Mouse (Mus musculus) thymus, adult 2 months (tissue): Measurements from ENCODE around the gene Gm10198. TPM values are rescaled to one million over a fixed set of nuclear protein-coding genes. Genes with fewer than 3 reads are reported as not detected.

Experiments
- DNase-seq: peaks from one replicate; pipeline ENCODE4 v3.0.0; 2021
- H3K27ac ChIP-seq: fragments of 200-500 bp; 2 replicates; pipeline ENCODE4 v1.5.1; 2012; ENCODE audit warnings: low read length, control low read depth; ENCODE audit not compliant: control insufficient read depth, insufficient read depth
- H3K27me3 ChIP-seq: fragments of 200-500 bp; 2 replicates; pipeline ENCODE4 v1.6.1; 2012; ENCODE audit warnings: mild to moderate bottlenecking, low read length, moderate library complexity, mixed read lengths; ENCODE audit not compliant: control insufficient read depth, insufficient read depth
- H3K36me3 ChIP-seq: fragments of 200-500 bp; 2 replicates; pipeline ENCODE4 v1.6.1; 2012; ENCODE audit warnings: mild to moderate bottlenecking, low read length, moderate library complexity; ENCODE audit not compliant: control insufficient read depth, insufficient read depth
- H3K4me1 ChIP-seq: fragments of 200-500 bp; replicated peaks from 2 replicates; pipeline ENCODE4 v1.6.1; 2012; ENCODE audit warnings: low read length; ENCODE audit not compliant: control insufficient read depth, insufficient read depth
- H3K4me3 ChIP-seq: fragments of 200-500 bp; 2 replicates; pipeline ENCODE4 v1.5.1; 2012; ENCODE audit warnings: mild to moderate bottlenecking, low read length, control low read depth, moderate library complexity; ENCODE audit not compliant: control insufficient read depth, insufficient read depth
- CTCF ChIP-seq: fragments of 200-500 bp; IDR thresholded peaks from 2 replicates; pipeline ENCODE4 v1.5.1; 2012; ENCODE audit warnings: mild to moderate bottlenecking, control low read depth, low read length, moderate library complexity, borderline replicate concordance; ENCODE audit not compliant: control insufficient read depth, poor library complexity, insufficient read depth; ENCODE audit errors: extremely low read depth
- POLR2A ChIP-seq: fragments of 200-500 bp; IDR thresholded peaks from 2 replicates; pipeline ENCODE4 v1.6.1; 2012; ENCODE audit warnings: mild to moderate bottlenecking, low read length, control low read depth, moderate library complexity; ENCODE audit not compliant: control insufficient read depth, poor library complexity, insufficient read depth; ENCODE audit errors: extremely low read depth
- WGBS: fragments of 180-500 bp; shearing (Covaris S2); methylation state at CpG from one replicate; pipeline ENCODE4 v1.1.7; 2018; 5-methylcytosine and 5-hydroxymethylcytosine counted together
- polyA plus RNA-seq: library from polyadenylated mRNA; depleted of rRNA; stranded (reverse); fragments of >200 nt; gene quantifications from 2 replicates; pipeline ENCODE4 v1.2.3, GENCODE M21; 2012; rRNA removed

Gene Gm10198
- polyA plus RNA-seq = not detected in 2 replicates

- H3K4me3 ChIP-seq = no peak within 1 kb of the TSS
- no peaks in the 10 kb centered on the region for H3K27me3 ChIP-seq
- no peak for DNase-seq
- H3K27ac ChIP-seq = no peak within 1 kb of the TSS
- no peak for TF ChIP-seq CTCF
- TF ChIP-seq POLR2A = no peak
- no peaks in the 10 kb centered on the region for H3K36me3 ChIP-seq
- H3K4me1 ChIP-seq = no peaks in the 10 kb centered on the region
Observed at GRCm38 (mm10) chr13:111592485-111592884, at the start of gene Gm10198. Gm10198 (plus strand) TSS chr13:111592785.

- Histone ChIP-seq H3K36me3 (no peaks in the 10 kb centered on the region), H3K4me3 (no peak overlapping the region), H3K27ac (no peak overlapping the region), H3K4me1 (no peaks in the 10 kb centered on the region), H3K27me3 (no peaks in the 10 kb centered on the region)
- WGBS = 91% methylated on average over 5 of the region's 5 CpGs
- TF ChIP-seq CTCF (no peak), POLR2A (no peak)
- DNase-seq = no peak
Observed at GRCm38 (mm10) chr13:111545286-111545685, 47.3 kb upstream of the Gm10198 start.

GRCm38 (mm10) chr13:111552769-111553168, 39.8 kb upstream of the Gm10198 start:
- H3K27ac ChIP-seq = no peak overlapping the region
- H3K36me3 ChIP-seq = no peaks in the 10 kb centered on the region
- 68% methylated on average over 7 of the region's 7 CpGs for WGBS
- H3K4me1 ChIP-seq = no peaks in the 10 kb centered on the region
- no peaks in the 10 kb centered on the region for H3K27me3 ChIP-seq
- no peak for DNase-seq
- TF ChIP-seq POLR2A = no peak
- no peak for TF ChIP-seq CTCF
- H3K4me3 ChIP-seq = no peak overlapping the region

- no peak overlapping the region for H3K27ac ChIP-seq
- H3K36me3 ChIP-seq = no peaks in the 10 kb centered on the region
- TF ChIP-seq CTCF (no peak), POLR2A (no peak)
- no peaks in the 10 kb centered on the region for H3K27me3 ChIP-seq
- H3K4me3 ChIP-seq = no peak overlapping the region
- no peaks in the 10 kb centered on the region for H3K4me1 ChIP-seq
- 70% methylated on average over 7 of the region's 7 CpGs for WGBS
- DNase-seq = no peak
Observed at GRCm38 (mm10) chr13:111553182-111553581, 39.4 kb upstream of the Gm10198 start.

DNA sequence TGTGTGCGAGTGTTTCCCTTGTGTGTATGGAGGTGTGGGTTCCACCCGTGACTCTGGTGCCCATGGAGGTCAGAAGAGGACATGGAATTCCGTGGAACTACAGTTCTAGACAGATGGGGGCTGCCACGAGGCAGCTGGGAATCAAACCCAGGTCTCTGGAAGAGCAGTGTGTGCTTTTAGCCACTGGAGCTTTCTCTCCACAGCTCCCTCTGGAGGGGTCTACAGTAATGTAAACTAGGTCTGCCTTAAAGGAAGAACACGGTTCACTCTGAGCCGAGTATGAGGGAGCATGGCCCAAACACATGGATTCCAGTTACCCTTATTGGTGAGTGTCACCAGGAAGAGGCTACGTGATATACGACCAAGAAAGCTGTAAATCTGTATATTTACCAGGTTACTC, 38.6 kb upstream of the Gm10198 start:
- DNase-seq = no peak
- TF ChIP-seq POLR2A (no peak), CTCF (no peak)
- H3K27ac ChIP-seq = no peak overlapping the region
- no peaks in the 10 kb centered on the region for H3K4me1 ChIP-seq
- no peaks in the 10 kb centered on the region for H3K27me3 ChIP-seq
- no peak overlapping the region for H3K4me3 ChIP-seq
- H3K36me3 ChIP-seq = no peaks in the 10 kb centered on the region
- 85% methylated on average over 8 of the region's 8 CpGs for WGBS

- H3K36me3 ChIP-seq = no peaks in the 10 kb centered on the region
- TF ChIP-seq CTCF (no peak), POLR2A (no peak)
- no peak for DNase-seq
- 37% methylated on average over 8 of the region's 8 CpGs for WGBS
- no peaks in the 10 kb centered on the region for H3K27me3 ChIP-seq
- H3K4me3 ChIP-seq = no peak overlapping the region
- no peaks in the 10 kb centered on the region for H3K4me1 ChIP-seq
- no peak overlapping the region for H3K27ac ChIP-seq
Observed at GRCm38 (mm10) chr13:111555333-111555732, 37.3 kb upstream of the Gm10198 start.

DNA sequence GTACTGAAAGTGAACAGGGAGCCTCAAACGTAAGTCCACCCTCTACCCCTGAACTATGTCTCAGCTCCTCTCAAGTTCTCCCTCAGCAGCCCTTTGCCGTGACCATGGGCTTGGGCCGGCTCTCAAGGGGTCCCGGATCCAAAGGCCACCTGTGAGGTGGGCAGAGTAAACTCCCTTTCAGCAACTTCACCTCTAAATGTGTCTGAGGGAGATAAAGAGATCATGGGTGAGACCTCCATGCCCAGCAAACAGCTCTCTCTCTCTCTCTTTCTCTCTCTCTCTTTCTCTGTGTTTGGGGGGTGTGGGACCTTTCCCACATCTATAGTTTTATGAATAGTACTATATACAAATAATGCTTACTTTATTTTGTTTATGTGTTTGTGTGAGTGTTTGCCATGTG, 36.2 kb upstream of the Gm10198 start:
- DNase-seq = no peak
- H3K27ac ChIP-seq = no peak overlapping the region
- no peaks in the 10 kb centered on the region for H3K36me3 ChIP-seq
- TF ChIP-seq CTCF (no peak), POLR2A (no peak)
- H3K27me3 ChIP-seq = no peaks in the 10 kb centered on the region
- no peak overlapping the region for H3K4me3 ChIP-seq
- WGBS = 95% methylated on average over 4 of the region's 4 CpGs
- no peaks in the 10 kb centered on the region for H3K4me1 ChIP-seq
